Mouse (Mus musculus): Measurements from ENCODE around the gene 9430097D07Rik.
A peak's percentile ranks its signal among the peaks of the same experiment; 100 is the strongest.

9430097D07Rik gene

GRCm38 (mm10) chr2:32596725-32597124 lies 21.2 kb upstream of the 9430097D07Rik start:
- no peak for DNase-seq

GRCm38 (mm10) chr2:32591249-32591648 lies 15.8 kb upstream of the 9430097D07Rik start:
- no peak for DNase-seq

- peak; percentile 72 for DNase-seq
Measured at GRCm38 (mm10) chr2:32590224-32590623, 14.7 kb upstream of the 9430097D07Rik start.

- DNase-seq, result peak; percentile 48
Measured at GRCm38 (mm10) chr2:32589213-32589795, 13.8 kb upstream of the 9430097D07Rik start.

- no peak for DNase-seq
Measured at GRCm38 (mm10) chr2:32587731-32588321, 12.3 kb upstream of the 9430097D07Rik start.

GRCm38 (mm10) chr2:32586871-32587351 lies 11.4 kb upstream of the 9430097D07Rik start, which contains the start of gene St6galnac4:
Gene St6galnac4 (plus strand): TSS chr2:32587095.
- peak; percentile 94 for DNase-seq

- no peak for DNase-seq
Measured at GRCm38 (mm10) chr2:32585149-32585714, 9.7 kb upstream of the 9430097D07Rik start.

GRCm38 (mm10) chr2:32582830-32583799 lies 7.6 kb upstream of the 9430097D07Rik start:
- DNase-seq, result peak; percentile 84

- DNase-seq, result peak; percentile 71
Measured at GRCm38 (mm10) chr2:32581450-32582095, 6.1 kb upstream of the 9430097D07Rik start.

- peak; percentile 67 for DNase-seq
Measured at GRCm38 (mm10) chr2:32578146-32579046, 2.9 kb upstream of the 9430097D07Rik start.

- DNase-seq, result no peak
Measured at GRCm38 (mm10) chr2:32576532-32576931, 1.0 kb upstream of the 9430097D07Rik start.

GRCm38 (mm10) chr2:32574901-32575585 lies 441 bp downstream of the 9430097D07Rik start:
- peak; percentile 72 for DNase-seq

GRCm38 (mm10) chr2:32574497-32574896 lies 987 bp downstream of the 9430097D07Rik start, which contains the start of gene Pip5kl1:
Gene Pip5kl1 (plus strand): TSS chr2:32574797.
- no peak for DNase-seq

- no peak for DNase-seq
Measured at GRCm38 (mm10) chr2:32572196-32572595, 3.3 kb downstream of the 9430097D07Rik start.

- peak; percentile 95 for DNase-seq
Measured at GRCm38 (mm10) chr2:32570698-32571494, 4.6 kb downstream of the 9430097D07Rik start, which contains the start of gene Dpm2. Gene Dpm2 (plus strand): TSS chr2:32570858.

- no peak for DNase-seq
Measured at GRCm38 (mm10) chr2:32568941-32569340, 6.5 kb downstream of the 9430097D07Rik start.

- no peak for DNase-seq
Measured at GRCm38 (mm10) chr2:32568149-32568548, 7.3 kb downstream of the 9430097D07Rik start.

- DNase-seq, result no peak
Measured at GRCm38 (mm10) chr2:32566536-32567063, 8.9 kb downstream of the 9430097D07Rik start.

GRCm38 (mm10) chr2:32559570-32559969 lies 15.9 kb downstream of the 9430097D07Rik start:
- DNase-seq, result peak; percentile 91
